Mouse (Mus musculus): ENCODE data around the gene Dnajc8. TPM values are rescaled to one million over a fixed set of nuclear protein-coding genes. Genes with fewer than 3 reads are reported as not detected.

Gene Dnajc8
- total and polyA plus RNA-seq, 3 experiments = 110 to 246 TPM; not detected in 1

DNA sequence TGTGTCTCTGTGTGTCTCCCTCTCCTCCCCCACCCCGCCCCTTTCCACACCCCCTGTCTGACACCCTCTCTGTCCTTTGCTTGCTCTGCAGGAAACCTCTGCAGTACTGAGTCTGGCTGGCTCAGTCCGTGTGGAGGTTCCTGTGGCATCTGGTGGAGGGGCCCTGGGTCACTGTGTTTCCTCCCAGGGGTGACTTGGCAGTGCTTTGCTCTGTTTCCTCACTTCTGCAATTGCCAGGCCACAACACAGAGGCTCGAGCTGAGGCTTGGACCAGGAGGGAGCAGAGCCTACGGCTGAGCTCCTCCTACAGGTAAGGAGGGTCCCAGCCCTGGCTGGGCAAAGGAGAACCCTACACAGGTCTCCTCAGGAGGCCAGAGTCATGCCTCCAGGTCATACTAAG, 28.6 kb downstream of the Dnajc8 start, which contains the start of gene Ptafr:
Gene Ptafr (plus strand): TSS at position 103 of the 400 bp plus-strand sequence.
- H3K4me3 ChIP-seq (ENCODE audit: control insufficient read depth in 1 of 2, insufficient read depth in 1 of 2, low read depth in 2 of 2, low read length in 2 of 2) = no peak within 1 kb of the TSS
- H3K27me3 ChIP-seq (ENCODE audit: control insufficient read depth in 1 of 2, insufficient read depth in 2 of 2, low read length in 2 of 2) = no peaks in the 10 kb centered on the region
- no peaks in the 10 kb centered on the region for H3K79me2 ChIP-seq (ENCODE audit: control insufficient read depth, insufficient read depth, low read length, poor library complexity)
- TF ChIP-seq POLR2AphosphoS2 (IDR thresholded peaks at IDR 0.05; ENCODE audit: low read length) (no peak), USF1 (IDR thresholded peaks at IDR 0.05; ENCODE audit: low read depth, low read length) (no peak), MYB (IDR thresholded peaks at IDR 0.05; ENCODE audit: low read depth, low read length) (no peak), EP300 (IDR thresholded peaks at IDR 0.05; ENCODE audit: low read depth in 1 of 2, low read length in 2 of 2) (no peak), MAX (IDR thresholded peaks at IDR 0.05; ENCODE audit: low read length) (no peak), SIN3A (IDR thresholded peaks at IDR 0.05; ENCODE audit: low read length) (no peak), GATA1 (IDR thresholded peaks at IDR 0.05; ENCODE audit: low read depth, low read length) (no peak), CHD1 (IDR thresholded peaks at IDR 0.05; ENCODE audit: low read depth, low read length) (no peak), USF2 (IDR thresholded peaks at IDR 0.05; ENCODE audit: borderline replicate concordance in 1 of 2, insufficient read depth in 1 of 2, low read depth in 1 of 2, low read length in 2 of 2) (no peak)
- peaks cover 0 to 7% of the 10 kb centered on the region in 2 experiments; a peak in 2 of 4 replicates for H3K4me1 ChIP-seq (ENCODE audit: control insufficient read depth in 1 of 2, insufficient read depth in 2 of 2, low read length in 2 of 2)
- DNase-seq (ENCODE audit: low read depth, low spot score) = peak; percentile 25
- peaks cover 0 to 3% of the 10 kb centered on the region in 2 experiments; a peak in 1 of 4 replicates for H3K36me3 ChIP-seq (ENCODE audit: control insufficient read depth in 1 of 2, insufficient read depth in 2 of 2, low read length in 2 of 2)
- no peak within 1 kb of the TSS for H3K9ac ChIP-seq (ENCODE audit: control insufficient read depth, low read depth, low read length, poor library complexity, severe bottlenecking)
- no peak within 1 kb of the TSS for H3K27ac ChIP-seq (ENCODE audit: control insufficient read depth, low read depth, low read length)
- no peaks in the 10 kb centered on the region for H3K9me3 ChIP-seq (replicated peaks; ENCODE audit: insufficient read depth, low read length)

DNA sequence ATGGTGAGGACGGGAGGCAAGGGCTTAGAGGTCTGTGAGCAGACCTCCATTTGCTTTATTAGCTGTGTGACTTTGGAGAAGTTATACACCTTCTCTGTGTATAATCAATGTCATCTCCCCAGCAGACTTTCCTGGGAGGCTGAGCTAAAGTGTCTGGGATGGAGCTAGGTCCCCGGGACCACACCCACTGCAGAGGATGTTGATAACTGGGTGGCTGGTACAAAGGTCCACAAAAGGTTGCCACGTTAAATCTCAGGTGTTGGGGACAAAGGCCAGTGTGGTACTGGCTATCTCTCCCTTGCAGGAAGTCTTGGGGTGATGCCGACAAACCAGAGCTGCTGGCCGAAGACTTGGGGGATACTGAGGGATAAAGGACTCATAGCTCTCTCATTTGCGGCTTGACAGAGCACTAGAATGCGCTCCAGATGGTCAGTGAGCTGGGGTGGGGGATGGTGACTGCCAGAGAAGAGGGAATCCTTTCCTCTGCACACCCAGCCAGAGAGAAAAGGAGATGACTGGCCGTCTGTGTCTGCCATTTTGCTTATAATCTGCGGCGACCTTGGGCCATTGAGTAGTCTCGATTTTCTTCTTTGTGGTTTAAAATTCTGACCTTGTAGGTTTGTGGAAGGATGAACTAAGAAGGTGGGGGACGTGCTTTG, 29.9 kb downstream of the Dnajc8 start:
- H3K4me3 ChIP-seq (ENCODE audit: control insufficient read depth in 1 of 2, insufficient read depth in 1 of 2, low read depth in 2 of 2, low read length in 2 of 2) = no peak overlapping the region
- TF ChIP-seq ELF1 (IDR thresholded peaks at IDR 0.05; ENCODE audit: low read depth, low read length) (no peak), POLR2AphosphoS2 (IDR thresholded peaks at IDR 0.05; ENCODE audit: low read length) (no peak), ZMIZ1 (IDR thresholded peaks at IDR 0.05; ENCODE audit: low read depth, low read length) (no peak), SMC3 (IDR thresholded peaks at IDR 0.05; ENCODE audit: low read depth, low read length) (no peak)

GRCm38 (mm10) chr4:132567361-132567779, 32.0 kb downstream of the Dnajc8 start:
- TF ChIP-seq RAD21 (IDR thresholded peaks at IDR 0.05; ENCODE audit: low read depth, low read length) = no peak
- 0 out of 2 replicates have a peak, but pooled peaks have one; percentile 24 for TF ChIP-seq SIN3A (IDR thresholded peaks at IDR 0.05; ENCODE audit: low read length)
- no peak overlapping the region for H3K9ac ChIP-seq (ENCODE audit: control insufficient read depth, low read depth, low read length, poor library complexity, severe bottlenecking)
- H3K9me3 ChIP-seq (replicated peaks; ENCODE audit: insufficient read depth, low read length) = no peaks in the 10 kb centered on the region
- no peaks in the 10 kb centered on the region for H3K79me2 ChIP-seq (ENCODE audit: control insufficient read depth, insufficient read depth, low read length, poor library complexity)
- peak; percentile 74 for DNase-seq (ENCODE audit: low read depth, low spot score)
- peaks cover 0 to 7% of the 10 kb centered on the region in 2 experiments; a peak in 2 of 4 replicates for H3K4me1 ChIP-seq (ENCODE audit: control insufficient read depth in 1 of 2, insufficient read depth in 2 of 2, low read length in 2 of 2)
- H3K36me3 ChIP-seq (ENCODE audit: control insufficient read depth in 1 of 2, insufficient read depth in 2 of 2, low read length in 2 of 2) = peaks cover 0 to 3% of the 10 kb centered on the region in 2 experiments; a peak in 1 of 4 replicates
- no peak overlapping the region for H3K27ac ChIP-seq (ENCODE audit: control insufficient read depth, low read depth, low read length)
- no peaks in the 10 kb centered on the region for H3K27me3 ChIP-seq (ENCODE audit: control insufficient read depth in 1 of 2, insufficient read depth in 2 of 2, low read length in 2 of 2)
- H3K4me3 ChIP-seq (ENCODE audit: control insufficient read depth in 1 of 2, insufficient read depth in 1 of 2, low read depth in 2 of 2, low read length in 2 of 2) = peak overlapping the region in 1 of 2 experiments; percentile 30; a peak in 1 of 4 replicates

More for the DNA sequence above, 29.9 kb downstream of the Dnajc8 start:
- no peaks in the 10 kb centered on the region for H3K27me3 ChIP-seq (ENCODE audit: control insufficient read depth in 1 of 2, insufficient read depth in 2 of 2, low read length in 2 of 2)
- no peaks in the 10 kb centered on the region for H3K9me3 ChIP-seq (replicated peaks; ENCODE audit: insufficient read depth, low read length)
- H3K27ac ChIP-seq (ENCODE audit: control insufficient read depth, low read depth, low read length) = no peak overlapping the region
- H3K9ac ChIP-seq (ENCODE audit: control insufficient read depth, low read depth, low read length, poor library complexity, severe bottlenecking) = no peak overlapping the region
- peaks cover 0 to 3% of the 10 kb centered on the region in 2 experiments; a peak in 1 of 4 replicates for H3K36me3 ChIP-seq (ENCODE audit: control insufficient read depth in 1 of 2, insufficient read depth in 2 of 2, low read length in 2 of 2)
- DNase-seq (ENCODE audit: low read depth, low spot score) = no peak
- peaks cover 0 to 7% of the 10 kb centered on the region in 2 experiments; a peak in 2 of 4 replicates for H3K4me1 ChIP-seq (ENCODE audit: control insufficient read depth in 1 of 2, insufficient read depth in 2 of 2, low read length in 2 of 2)
- no peaks in the 10 kb centered on the region for H3K79me2 ChIP-seq (ENCODE audit: control insufficient read depth, insufficient read depth, low read length, poor library complexity)
